Mouse (Mus musculus): ENCODE results near the gene Clrn2. TPM values are rescaled to one million over a fixed set of nuclear protein-coding genes. Genes with fewer than 3 reads are reported as not detected.

Clrn2 gene
- polyA plus RNA-seq, 1 experiment from 2014 or later, result not detected

DNA sequence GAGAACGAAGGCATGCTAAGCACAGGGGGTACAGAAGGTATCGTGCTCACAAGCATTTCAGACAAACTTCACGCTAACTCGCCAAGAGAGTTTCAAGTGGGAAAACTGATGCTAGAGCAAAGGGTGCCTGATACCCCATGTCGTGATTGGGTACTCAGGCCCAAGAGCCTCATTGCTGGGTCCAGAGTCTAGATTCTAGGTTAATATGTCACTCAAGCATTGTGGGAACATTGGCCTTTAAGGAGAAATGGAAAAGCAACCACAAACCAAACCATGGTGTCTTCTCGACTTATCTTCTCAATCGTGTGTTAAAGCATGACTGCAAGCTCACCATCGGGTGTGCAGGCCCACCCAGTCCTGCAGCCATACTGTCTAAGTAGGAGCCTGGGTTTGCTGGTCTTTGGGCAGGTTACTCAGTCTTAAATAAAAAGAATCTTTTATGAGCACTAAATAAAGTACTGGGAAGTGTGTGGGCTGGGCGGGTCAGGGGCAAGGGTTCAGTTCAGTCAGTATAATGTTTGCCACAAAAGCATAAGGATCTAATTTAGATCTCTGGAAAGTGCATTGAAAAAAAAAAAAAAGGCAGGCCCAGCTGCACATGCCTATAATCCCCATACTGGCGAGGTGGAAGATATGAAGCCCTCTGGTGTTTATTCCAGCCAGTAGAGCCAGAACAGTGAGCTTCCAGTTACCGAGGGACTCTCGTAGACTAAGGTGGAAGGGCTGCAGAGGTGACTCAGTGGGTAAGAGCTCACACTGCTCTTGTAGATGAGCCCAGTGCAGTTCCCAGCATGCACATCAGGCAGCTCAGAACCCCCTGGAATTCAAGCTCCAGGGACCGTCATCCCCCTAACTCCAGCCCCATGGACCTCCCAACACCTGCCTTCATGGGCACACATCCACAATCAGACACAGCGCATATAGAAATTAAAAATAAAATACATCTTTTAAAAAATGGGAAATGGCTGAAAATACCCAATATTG, 17.3 kb upstream of the Clrn2 start:
- H3K36me3 ChIP-seq, result peaks cover 28% of the 10 kb centered on the region
- 0 out of 2 replicates have a peak, but pooled peaks cover 2% of the 10 kb centered on the region for H3K4me1 ChIP-seq
- ATAC-seq (ENCODE audit: insufficient number of reproducible peaks, insufficient read depth, low FRiP score, low TSS enrichment), result no peak
- H3K4me3 ChIP-seq, result no peak overlapping the region
- H3K9me3 ChIP-seq, result no peaks in the 10 kb centered on the region
- WGBS, result 71% methylated on average over 14 of the region's 14 CpGs
- H3K27ac ChIP-seq, result 0 out of 2 replicates have a peak overlapping the region, but pooled peaks have one; percentile 41
- H3K4me2 ChIP-seq (replicated peaks), result no peak overlapping the region
- no peak overlapping the region for H3K9ac ChIP-seq
- no peaks in the 10 kb centered on the region for H3K27me3 ChIP-seq

DNA sequence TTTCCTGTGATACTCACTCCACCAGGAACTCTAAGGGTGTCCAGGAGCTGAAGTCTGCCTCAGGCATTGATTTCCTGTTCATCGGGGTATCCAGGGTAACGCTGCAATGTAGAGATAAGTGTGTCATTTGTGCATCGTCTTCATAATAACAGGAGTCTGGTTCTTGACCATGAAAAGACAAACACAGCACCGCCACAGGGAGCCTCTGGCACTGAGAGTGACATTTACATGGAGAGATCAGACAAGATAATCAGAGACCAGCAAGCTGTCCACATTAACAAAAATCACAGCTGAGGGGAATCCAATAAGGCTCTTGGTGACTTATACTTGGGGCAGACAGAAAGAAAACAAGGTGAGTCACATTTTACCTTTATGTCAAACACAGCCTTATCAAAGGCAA, 15.7 kb upstream of the Clrn2 start:
- ATAC-seq (ENCODE audit: insufficient number of reproducible peaks, insufficient read depth, low FRiP score, low TSS enrichment), result no peak
- Histone ChIP-seq H3K4me1 (0 out of 2 replicates have a peak, but pooled peaks cover 2% of the 10 kb centered on the region), H3K9me3 (no peaks in the 10 kb centered on the region)

DNA sequence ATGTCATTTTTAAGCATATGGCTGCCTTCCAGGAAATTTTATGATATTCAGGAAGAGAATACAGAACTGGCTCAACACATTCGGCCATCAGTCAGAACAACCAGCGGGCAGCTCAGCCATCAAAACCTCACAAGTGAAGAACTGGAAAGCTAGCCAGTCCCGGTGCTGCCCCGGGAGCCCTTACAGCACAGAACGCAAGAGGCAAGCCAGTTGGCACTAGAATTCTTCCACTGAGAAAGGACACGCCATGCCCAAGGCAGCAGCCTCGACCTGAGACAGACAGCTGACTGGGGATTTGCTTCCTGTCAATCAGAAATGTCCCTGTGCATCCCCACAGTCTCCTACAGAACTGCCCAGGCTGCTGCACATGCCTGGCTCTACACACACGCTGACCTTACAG, 15.2 kb upstream of the Clrn2 start:
- peaks cover 32% of the 10 kb centered on the region for H3K36me3 ChIP-seq
- no peak for ATAC-seq (ENCODE audit: insufficient number of reproducible peaks, insufficient read depth, low FRiP score, low TSS enrichment)
- 86% methylated on average over 8 of the region's 8 CpGs for WGBS

More for the DNA sequence above, 15.7 kb upstream of the Clrn2 start:
- Histone ChIP-seq H3K9ac (no peak overlapping the region), H3K4me2 (replicated peaks) (no peak overlapping the region), H3K4me3 (no peak overlapping the region), H3K27ac (no peak overlapping the region), H3K36me3 (peaks cover 33% of the 10 kb centered on the region), H3K27me3 (no peaks in the 10 kb centered on the region)
- WGBS, result 70% methylated on average over 4 of the region's 4 CpGs

DNA sequence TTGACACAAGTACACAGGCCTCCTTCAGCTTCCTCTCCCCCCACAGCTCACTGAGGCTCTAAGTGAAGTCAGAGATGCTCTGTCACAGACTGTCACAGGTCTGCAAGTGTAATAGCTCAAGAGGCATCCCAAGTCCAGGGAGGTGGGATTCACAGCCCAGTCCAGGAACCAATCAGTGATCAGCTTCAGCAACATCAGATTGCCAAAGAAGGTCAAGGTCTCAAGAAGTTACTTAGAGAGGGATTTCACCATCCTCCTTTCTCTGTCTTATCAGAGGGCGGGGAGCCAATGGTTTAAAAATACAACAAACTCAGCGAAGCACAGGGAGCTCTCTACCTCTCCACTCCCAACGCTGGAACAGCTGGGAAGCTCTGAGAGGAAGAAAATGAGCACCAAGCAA, 12.4 kb upstream of the Clrn2 start:
- no peak overlapping the region for H3K4me3 ChIP-seq
- H3K4me2 ChIP-seq (replicated peaks), result no peak overlapping the region
- 94% methylated on average over 3 of the region's 3 CpGs for WGBS
- H3K27ac ChIP-seq, result no peak overlapping the region
- H3K9me3 ChIP-seq, result no peaks in the 10 kb centered on the region
- H3K27me3 ChIP-seq, result no peaks in the 10 kb centered on the region
- no peak overlapping the region for H3K9ac ChIP-seq
- H3K36me3 ChIP-seq, result peaks cover 34% of the 10 kb centered on the region
- ATAC-seq (ENCODE audit: insufficient number of reproducible peaks, insufficient read depth, low FRiP score, low TSS enrichment), result no peak
- 0 out of 2 replicates have a peak, but pooled peaks cover 2% of the 10 kb centered on the region for H3K4me1 ChIP-seq

More for the DNA sequence above, 15.2 kb upstream of the Clrn2 start:
- no peak overlapping the region for H3K4me3 ChIP-seq
- H3K4me2 ChIP-seq (replicated peaks), result no peak overlapping the region
- 0 out of 2 replicates have a peak, but pooled peaks cover 2% of the 10 kb centered on the region for H3K4me1 ChIP-seq
- no peaks in the 10 kb centered on the region for H3K9me3 ChIP-seq
- no peaks in the 10 kb centered on the region for H3K27me3 ChIP-seq
- H3K27ac ChIP-seq, result no peak overlapping the region
- no peak overlapping the region for H3K9ac ChIP-seq

DNA sequence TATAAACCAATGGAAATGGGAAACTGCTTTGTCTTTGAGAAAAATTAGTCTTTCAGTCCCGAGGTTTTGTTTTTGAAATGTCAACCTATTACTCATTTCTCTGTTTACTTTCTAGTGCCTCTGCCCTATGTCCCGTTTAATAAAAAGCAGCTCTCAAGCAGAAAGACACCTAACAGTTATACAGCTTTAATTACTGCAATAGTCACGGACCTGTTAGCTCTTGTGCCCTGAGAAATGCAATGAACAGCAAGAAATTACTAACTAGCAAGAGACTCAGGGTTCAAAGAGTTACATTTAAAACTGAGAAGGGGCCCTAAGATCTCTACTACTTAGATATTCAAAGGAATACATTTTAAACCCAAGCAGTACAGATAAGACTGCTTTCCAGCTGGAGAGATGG, 11.8 kb upstream of the Clrn2 start:
- Histone ChIP-seq H3K9ac (no peak overlapping the region), H3K27me3 (no peaks in the 10 kb centered on the region), H3K4me1 (no peaks in the 10 kb centered on the region), H3K27ac (no peak overlapping the region), H3K4me3 (no peak overlapping the region), H3K9me3 (no peaks in the 10 kb centered on the region), H3K36me3 (peaks cover 34% of the 10 kb centered on the region), H3K4me2 (replicated peaks) (no peak overlapping the region)
- WGBS, result 79% methylated on average over 3 of the region's 3 CpGs
- ATAC-seq (ENCODE audit: insufficient number of reproducible peaks, insufficient read depth, low FRiP score, low TSS enrichment), result no peak

DNA sequence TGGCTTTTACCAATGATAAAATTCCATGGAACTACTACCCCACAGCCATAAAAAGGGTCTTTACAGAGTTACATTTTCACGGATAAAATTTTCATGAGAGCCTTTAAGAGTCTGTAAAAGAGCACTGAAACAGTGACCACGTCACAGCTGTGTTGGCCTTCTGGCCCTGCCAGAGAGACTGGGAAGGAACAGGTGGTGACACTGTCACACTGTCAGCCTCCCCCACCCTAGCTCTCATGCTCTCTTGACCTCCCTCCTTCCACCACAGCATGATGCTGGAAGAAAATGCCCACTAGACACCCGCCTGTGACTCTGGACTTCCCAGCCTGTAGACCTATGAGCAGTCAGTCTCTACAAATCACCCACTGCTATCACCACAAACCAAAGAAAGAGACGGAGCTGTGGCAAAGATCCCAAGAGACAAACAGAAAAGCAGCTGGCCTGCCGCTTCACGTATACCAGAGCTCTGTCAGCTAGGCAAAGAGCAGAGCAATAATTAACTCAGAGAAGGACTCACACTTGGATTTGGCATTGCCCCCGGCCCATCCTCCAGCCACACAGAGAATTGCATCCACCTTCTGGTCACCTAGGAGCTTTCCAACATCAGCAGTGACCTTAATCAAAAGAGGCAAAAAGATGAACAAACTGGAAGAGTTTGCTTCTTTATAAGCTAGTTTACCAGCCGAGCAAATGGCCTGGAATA, 9.3 kb upstream of the Clrn2 start:
- no peak overlapping the region for H3K9ac ChIP-seq
- 81% methylated on average over 8 of the region's 8 CpGs for WGBS

DNA sequence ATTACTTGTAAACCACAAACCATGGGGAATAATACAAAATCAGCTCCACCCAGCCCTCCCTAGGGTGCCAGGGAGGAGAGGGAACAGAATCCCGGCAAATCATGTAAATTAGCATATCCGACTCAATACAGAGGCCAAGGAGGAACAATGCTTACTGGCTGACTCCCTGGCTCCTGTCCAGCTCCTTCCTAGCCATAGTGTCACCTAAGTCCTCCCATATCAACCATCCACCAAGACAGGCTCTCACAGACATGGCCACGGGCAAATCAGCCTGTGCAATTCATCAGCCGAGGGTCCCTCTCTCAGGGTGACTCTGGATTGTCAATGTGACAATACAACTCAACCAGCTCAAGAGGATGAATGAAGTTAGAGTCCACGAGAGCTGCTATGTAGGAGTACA, 4.9 kb upstream of the Clrn2 start:
- peak overlapping the region; percentile 72 for H3K4me3 ChIP-seq
- peaks cover 16% of the 10 kb centered on the region for H3K4me1 ChIP-seq
- peak overlapping the region; percentile 96 for H3K4me2 ChIP-seq (replicated peaks)
- ATAC-seq (ENCODE audit: insufficient number of reproducible peaks, insufficient read depth, low FRiP score, low TSS enrichment), result no peak
- peaks cover 8% of the 10 kb centered on the region; the same call in 1 of the 2 replicates for H3K36me3 ChIP-seq
- no peak overlapping the region for H3K27ac ChIP-seq
- WGBS, result 55% methylated on average over 5 of the region's 5 CpGs
- no peaks in the 10 kb centered on the region for H3K27me3 ChIP-seq
- H3K9ac ChIP-seq, result peak overlapping the region; percentile 75; the same call in 1 of the 2 replicates
- H3K9me3 ChIP-seq, result no peaks in the 10 kb centered on the region

More for the DNA sequence above, 9.3 kb upstream of the Clrn2 start:
- Histone ChIP-seq H3K4me2 (replicated peaks) (no peak overlapping the region), H3K4me3 (no peak overlapping the region), H3K27me3 (no peaks in the 10 kb centered on the region), H3K9me3 (no peaks in the 10 kb centered on the region), H3K27ac (no peak overlapping the region), H3K4me1 (peaks cover 14% of the 10 kb centered on the region), H3K36me3 (peaks cover 23% of the 10 kb centered on the region)
- ATAC-seq (ENCODE audit: insufficient number of reproducible peaks, insufficient read depth, low FRiP score, low TSS enrichment), result no peak

DNA sequence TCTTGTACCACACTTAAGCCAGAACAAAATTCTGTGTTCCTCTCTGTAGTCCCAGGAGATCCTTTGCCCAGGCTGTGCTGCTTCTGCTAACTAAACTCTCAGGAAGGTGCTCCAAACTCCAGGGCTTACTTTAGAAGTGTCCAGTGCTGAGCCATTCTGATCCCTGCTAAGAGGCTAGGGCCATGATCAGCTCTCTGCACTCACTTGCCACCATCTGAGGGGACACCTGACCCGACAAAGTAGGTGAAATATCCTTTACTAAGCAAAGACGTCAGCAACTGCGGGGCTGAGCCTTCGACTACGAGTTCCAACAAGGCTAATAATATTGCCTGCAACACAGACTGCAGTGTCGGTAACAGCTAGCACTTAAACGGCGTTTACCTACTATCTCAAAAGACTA, 4.3 kb upstream of the Clrn2 start:
- H3K4me2 ChIP-seq (replicated peaks), result peak overlapping the region; percentile 96
- ATAC-seq (ENCODE audit: insufficient number of reproducible peaks, insufficient read depth, low FRiP score, low TSS enrichment), result no peak
- WGBS, result 6% methylated on average over 8 of the region's 8 CpGs

DNA sequence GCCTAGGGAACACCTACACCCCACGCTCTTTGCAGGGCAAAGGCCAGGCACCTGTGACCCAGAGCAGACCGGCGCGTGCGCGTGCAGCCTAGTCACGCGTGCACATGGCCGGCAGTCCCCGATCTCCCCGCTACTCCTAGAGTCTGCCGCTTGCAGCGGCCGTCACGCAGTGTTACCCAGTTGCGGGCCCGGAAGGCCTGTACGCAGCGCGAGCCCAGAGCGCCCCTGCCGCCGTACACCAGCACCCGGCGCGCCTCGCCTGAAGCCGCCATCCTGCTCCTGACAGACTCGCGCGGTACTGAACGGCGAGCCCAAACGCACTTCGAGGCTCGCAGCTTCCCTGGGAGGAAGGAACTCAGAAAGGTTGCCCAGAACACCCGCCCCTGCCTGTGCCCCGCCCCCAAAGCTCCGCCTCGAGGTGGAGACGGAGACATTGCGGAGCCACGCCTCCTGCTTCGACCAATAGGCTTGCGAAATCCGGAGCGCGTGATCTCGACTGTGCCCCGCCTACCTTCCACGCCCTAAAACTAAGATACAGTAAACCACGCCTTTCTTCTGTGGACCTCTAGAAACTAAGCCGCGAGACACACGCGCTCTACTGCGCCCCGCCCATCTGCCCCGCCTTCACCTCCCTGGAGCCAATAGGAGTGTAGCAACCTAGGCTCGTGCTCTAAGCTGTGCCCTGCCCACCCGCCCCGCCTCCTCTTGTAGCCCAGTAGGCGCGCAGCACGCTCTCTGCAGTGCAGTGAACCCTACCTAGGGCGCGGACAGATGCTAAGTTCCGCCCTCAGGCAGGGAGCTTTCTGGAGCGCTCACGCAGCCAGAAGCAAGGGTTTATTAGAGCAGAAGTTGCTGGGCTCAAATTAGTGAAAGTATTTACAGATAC, 3.5 kb upstream of the Clrn2 start, which contains the start of gene Qdpr:
Qdpr (minus strand) TSS at position 406 of the 886 bp plus-strand sequence.
- H3K9me3 ChIP-seq, result no peaks in the 10 kb centered on the region
- H3K4me2 ChIP-seq (replicated peaks), result peak within 1 kb of the TSS; percentile 96
- peaks cover 16% of the 10 kb centered on the region for H3K4me1 ChIP-seq
- under 1% methylated on average over 70 of the region's 70 CpGs for WGBS
- peak; percentile 99 for ATAC-seq (ENCODE audit: insufficient number of reproducible peaks, insufficient read depth, low FRiP score, low TSS enrichment)
- H3K27ac ChIP-seq, result peak within 1 kb of the TSS; percentile 72
- H3K9ac ChIP-seq, result peak within 1 kb of the TSS; percentile 75
- peak within 1 kb of the TSS; percentile 72 for H3K4me3 ChIP-seq
- H3K27me3 ChIP-seq, result no peaks in the 10 kb centered on the region
- H3K36me3 ChIP-seq, result no peaks in the 10 kb centered on the region

More for the DNA sequence above, 4.3 kb upstream of the Clrn2 start:
- Histone ChIP-seq H3K4me3 (peak overlapping the region; percentile 72), H3K27me3 (no peaks in the 10 kb centered on the region), H3K36me3 (peaks cover 5% of the 10 kb centered on the region; the same call in 1 of the 2 replicates), H3K4me1 (peaks cover 16% of the 10 kb centered on the region), H3K9ac (peak overlapping the region; percentile 75), H3K9me3 (no peaks in the 10 kb centered on the region), H3K27ac (no peak overlapping the region)

DNA sequence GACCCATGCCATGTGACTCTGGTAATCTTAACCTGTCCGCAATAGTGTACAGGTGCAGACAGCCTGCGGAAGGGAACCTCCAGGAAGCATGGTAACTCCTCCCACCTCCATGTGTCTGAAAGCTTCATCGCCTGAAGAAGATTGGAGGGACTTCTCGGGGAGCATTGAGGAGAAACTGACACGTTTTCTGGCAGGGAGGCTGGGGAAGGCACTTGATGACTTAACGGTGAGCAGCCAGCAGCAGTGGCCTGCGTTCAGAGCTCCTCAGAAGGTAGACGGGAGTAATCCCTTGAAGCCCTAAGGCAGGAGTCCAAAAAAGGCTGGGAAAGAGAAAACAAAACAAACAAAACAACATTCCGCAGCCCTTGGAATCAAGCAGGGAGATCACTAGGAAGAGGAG, 905 bp downstream of the Clrn2 start:
- no peaks in the 10 kb centered on the region for H3K9me3 ChIP-seq
- no peak overlapping the region for H3K9ac ChIP-seq
- 32% methylated on average over 9 of the region's 9 CpGs for WGBS
- H3K27ac ChIP-seq, result no peak overlapping the region
- ATAC-seq (ENCODE audit: insufficient number of reproducible peaks, insufficient read depth, low FRiP score, low TSS enrichment), result no peak
- H3K36me3 ChIP-seq, result no peaks in the 10 kb centered on the region
- H3K4me2 ChIP-seq (replicated peaks), result no peak overlapping the region
- no peaks in the 10 kb centered on the region; the same call in 1 of the 2 replicates for H3K4me1 ChIP-seq
- H3K4me3 ChIP-seq, result no peak overlapping the region
- no peaks in the 10 kb centered on the region for H3K27me3 ChIP-seq

All from embryonic facial prominence, embryonic 12.5 days (tissue).